8 mouse cellular contexts compared by ENCODE assay signal in genomic region chr16:34114665-34115064, GRCm38 (mm10).
A peak's percentile ranks its signal among the peaks of the same experiment; 100 is the strongest.
DNase-seq lines count a peak whose midpoint lies in the region; ATAC-seq and TF ChIP-seq lines count a peak whose summit lies in the region.

No protein-coding gene starts in this region.

- no peak overlapping the region for H3K4me3 ChIP-seq in C2C12 (ENCODE audit: insufficient read depth, poor library complexity, severe bottlenecking)
- no peak overlapping the region for H3K4me3 ChIP-seq in kidney, adult 2 months (ENCODE audit: insufficient read depth, low read depth, low read length)
- no peak overlapping the region for H3K4me3 ChIP-seq in limb, embryonic 14.5 days (replicated peaks; ENCODE audit: low read length)

- no peak overlapping the region for H3K9ac ChIP-seq in limb, embryonic 14.5 days (ENCODE audit: low read depth, low read length, severe bottlenecking)

- H3K9me3 ChIP-seq in limb, embryonic 14.5 days (ENCODE audit: control insufficient read depth, low read length): no peaks in the 10 kb centered on the region

- DNase-seq in NIH3T3 (ENCODE audit: low read depth): peak; percentile 82
- DNase-seq in cerebellum, postnatal 10 days: peak; percentile 85 to 91
- peak; percentile 26 to 45 for DNase-seq in gastrocnemius, adult 8-10 months (ENCODE audit: low spot score in 2 of 2)
- DNase-seq in kidney, adult 2 months: peak; percentile 67
- peak; percentile 81 for DNase-seq in limb, embryonic 14.5 days (ENCODE audit: low spot score)
- peak; percentile 55 for DNase-seq in thymus, postnatal 14 days

- ATAC-seq in limb, embryonic 14.5 days (ENCODE audit: low FRiP score, low read depth): no peak
- ATAC-seq in monocyte, adult 5-6 weeks (replicated peaks; ENCODE audit: insufficient number of reproducible peaks, low FRiP score, low TSS enrichment, poor library complexity, severe bottlenecking): peak; percentile 81

- no peaks in the 10 kb centered on the region for H3K79me3 ChIP-seq in C2C12 (ENCODE audit: low read depth)

- H3K4me1 ChIP-seq in kidney, adult 2 months (ENCODE audit: control insufficient read depth, insufficient read depth, low read length): no peaks in the 10 kb centered on the region
- no peaks in the 10 kb centered on the region for H3K4me1 ChIP-seq in limb, embryonic 14.5 days (ENCODE audit: control insufficient read depth, insufficient read depth, low read length)

- no peak overlapping the region for H3K4me2 ChIP-seq in limb, embryonic 14.5 days (replicated peaks; ENCODE audit: low read depth, low read length, severe bottlenecking)

- H3K36me3 ChIP-seq in C2C12 (ENCODE audit: control insufficient read depth, insufficient read depth): no peaks in the 10 kb centered on the region
- no peaks in the 10 kb centered on the region for H3K36me3 ChIP-seq in kidney, adult 2 months (ENCODE audit: control insufficient read depth, insufficient read depth, low read length)
- no peaks in the 10 kb centered on the region for H3K36me3 ChIP-seq in limb, embryonic 14.5 days (ENCODE audit: control insufficient read depth, insufficient read depth, low read length)

- H3K27me3 ChIP-seq in C2C12 (ENCODE audit: control insufficient read depth, insufficient read depth, insufficient read length): no peaks in the 10 kb centered on the region
- H3K27me3 ChIP-seq in kidney, adult 2 months (replicated peaks; ENCODE audit: control insufficient read depth, insufficient read depth, low read length): no peaks in the 10 kb centered on the region
- H3K27me3 ChIP-seq in limb, embryonic 14.5 days (ENCODE audit: control insufficient read depth, insufficient read depth, low read length): no peaks in the 10 kb centered on the region

- no peaks in the 10 kb centered on the region for H3K79me2 ChIP-seq in C2C12 (ENCODE audit: control insufficient read depth, insufficient read depth)

- TF ChIP-seq CTCF in C2C12 (IDR thresholded peaks at IDR 0.05; ENCODE audit: control insufficient read depth, insufficient read depth, insufficient read length): peak; percentile 65
- TF ChIP-seq CTCF in kidney, adult 2 months (conservative IDR thresholded peaks at IDR 0.05; ENCODE audit: insufficient read depth, insufficient read length, low read depth, low read length): peak; percentile 95

- H3ac ChIP-seq in C2C12 (ENCODE audit: control insufficient read depth, insufficient read length, low read depth): no peak overlapping the region

- H3K27ac ChIP-seq in kidney, adult 2 months (ENCODE audit: insufficient read depth, low read depth, low read length): no peak overlapping the region
- H3K27ac ChIP-seq in limb, embryonic 14.5 days (replicated peaks; ENCODE audit: low read depth, low read length): no peak overlapping the region

- no peak for TF ChIP-seq POLR2A in kidney, adult 2 months (IDR thresholded peaks at IDR 0.05; ENCODE audit: low read depth, low read length)
- no peak for TF ChIP-seq POLR2A in limb, embryonic 14.5 days (IDR thresholded peaks at IDR 0.05; ENCODE audit: borderline replicate concordance, extremely low read depth, insufficient read depth, insufficient read length)

- WGBS in kidney, adult 2 months: 10% methylated on average over 3 of the region's 3 CpGs
- WGBS in limb, embryonic 14.5 days: 5% methylated on average over 3 of the region's 3 CpGs

TF ChIP-seq in C2C12, 6 proteins besides CTCF, POLR2A, EP300 and RAD21:
- TF ChIP-seq USF1 (IDR thresholded peaks at IDR 0.05; ENCODE audit: low read depth): no peak
- TF ChIP-seq FOSL1 (IDR thresholded peaks at IDR 0.05; ENCODE audit: insufficient read depth, low read length, poor library complexity, severe bottlenecking): no peak
- TF ChIP-seq MYOD1 (IDR thresholded peaks at IDR 0.05; ENCODE audit: control insufficient read depth, insufficient read length, low read depth): no peak
- no peak for TF ChIP-seq MYOG (IDR thresholded peaks at IDR 0.05; ENCODE audit: control insufficient read depth, extremely low read depth, insufficient read length)
- no peak for TF ChIP-seq CEBPB (IDR thresholded peaks at IDR 0.05; ENCODE audit: low read depth)
- TF ChIP-seq MAX (IDR thresholded peaks at IDR 0.05): no peak

Comparison
In these comparisons a context has a peak if more than half of its experiments do, and no peak if none do; other contexts are left out.
1. DNase-seq: peak in every context shown above with its lines; median percentile 88 in cerebellum, postnatal 10 days; 82 in NIH3T3; 81 in limb, embryonic 14.5 days; 67 in kidney, adult 2 months; 55 in thymus, postnatal 14 days; 36 in gastrocnemius, adult 8-10 months.